Mouse (Mus musculus): ENCODE data around the gene Basp1.
"Not testable (repeated sequence)": the region's sequence is repeated elsewhere in the genome, so short reads cannot be mapped to it uniquely, and the experiment has no call there.

The Basp1 gene

GRCm38 (mm10) chr15:25413378-25413901, at the start of gene Basp1:
Gene Basp1, minus strand, starts transcription at chr15:25413764.
- Histone ChIP-seq H3K27me3 (ENCODE audit: control insufficient read depth, insufficient read depth, low read length, poor library complexity, severe bottlenecking) (no peaks in the 10 kb centered on the region), H3K36me3 (ENCODE audit: control insufficient read depth, insufficient read depth, low read length, poor library complexity, severe bottlenecking) (no peaks in the 10 kb centered on the region)
- peak; percentile 38 for DNase-seq (ENCODE audit: low read depth, low spot score)

- not testable (repeated sequence) for H3K27me3 ChIP-seq (ENCODE audit: control insufficient read depth, insufficient read depth, low read length, poor library complexity, severe bottlenecking); H3K36me3 ChIP-seq (ENCODE audit: control insufficient read depth, insufficient read depth, low read length, poor library complexity, severe bottlenecking); DNase-seq (ENCODE audit: low read depth, low spot score)
Measured at GRCm38 (mm10) chr15:25463076-25463475, 49.5 kb upstream of the Basp1 start.

GRCm38 (mm10) chr15:25462056-25462762, 48.6 kb upstream of the Basp1 start:
- Histone ChIP-seq H3K27me3 (ENCODE audit: control insufficient read depth, insufficient read depth, low read length, poor library complexity, severe bottlenecking) (no peaks in the 10 kb centered on the region), H3K36me3 (ENCODE audit: control insufficient read depth, insufficient read depth, low read length, poor library complexity, severe bottlenecking) (no peaks in the 10 kb centered on the region)
- no peak for DNase-seq (ENCODE audit: low read depth, low spot score)

- DNase-seq (ENCODE audit: low read depth, low spot score) = no peak
- Histone ChIP-seq H3K36me3 (ENCODE audit: control insufficient read depth, insufficient read depth, low read length, poor library complexity, severe bottlenecking) (no peaks in the 10 kb centered on the region), H3K27me3 (ENCODE audit: control insufficient read depth, insufficient read depth, low read length, poor library complexity, severe bottlenecking) (no peaks in the 10 kb centered on the region)
Measured at GRCm38 (mm10) chr15:25459901-25460300, 46.3 kb upstream of the Basp1 start.

- DNase-seq (ENCODE audit: low read depth, low spot score) = no peak
- Histone ChIP-seq H3K27me3 (ENCODE audit: control insufficient read depth, insufficient read depth, low read length, poor library complexity, severe bottlenecking) (no peaks in the 10 kb centered on the region), H3K36me3 (ENCODE audit: control insufficient read depth, insufficient read depth, low read length, poor library complexity, severe bottlenecking) (no peaks in the 10 kb centered on the region)
Measured at GRCm38 (mm10) chr15:25457421-25457820, 43.9 kb upstream of the Basp1 start.

- H3K27me3 ChIP-seq (ENCODE audit: control insufficient read depth, insufficient read depth, low read length, poor library complexity, severe bottlenecking) = no peaks in the 10 kb centered on the region
- H3K36me3 ChIP-seq (ENCODE audit: control insufficient read depth, insufficient read depth, low read length, poor library complexity, severe bottlenecking) = no peaks in the 10 kb centered on the region
- no peak for DNase-seq (ENCODE audit: low read depth, low spot score)
Measured at GRCm38 (mm10) chr15:25453538-25453937, 40.0 kb upstream of the Basp1 start.

- H3K27me3 ChIP-seq (ENCODE audit: control insufficient read depth, insufficient read depth, low read length, poor library complexity, severe bottlenecking) = no peaks in the 10 kb centered on the region
- H3K36me3 ChIP-seq (ENCODE audit: control insufficient read depth, insufficient read depth, low read length, poor library complexity, severe bottlenecking) = no peaks in the 10 kb centered on the region
- no peak for DNase-seq (ENCODE audit: low read depth, low spot score)
Measured at GRCm38 (mm10) chr15:25449348-25449747, 35.8 kb upstream of the Basp1 start.

GRCm38 (mm10) chr15:25448703-25449340, 35.3 kb upstream of the Basp1 start:
- H3K36me3 ChIP-seq (ENCODE audit: control insufficient read depth, insufficient read depth, low read length, poor library complexity, severe bottlenecking) = no peaks in the 10 kb centered on the region
- no peaks in the 10 kb centered on the region for H3K27me3 ChIP-seq (ENCODE audit: control insufficient read depth, insufficient read depth, low read length, poor library complexity, severe bottlenecking)
- no peak for DNase-seq (ENCODE audit: low read depth, low spot score)

GRCm38 (mm10) chr15:25447136-25447535, 33.6 kb upstream of the Basp1 start:
- Histone ChIP-seq H3K36me3 (ENCODE audit: control insufficient read depth, insufficient read depth, low read length, poor library complexity, severe bottlenecking) (no peaks in the 10 kb centered on the region), H3K27me3 (ENCODE audit: control insufficient read depth, insufficient read depth, low read length, poor library complexity, severe bottlenecking) (no peaks in the 10 kb centered on the region)
- DNase-seq (ENCODE audit: low read depth, low spot score) = no peak

GRCm38 (mm10) chr15:25446155-25446487, 32.6 kb upstream of the Basp1 start:
- Histone ChIP-seq H3K27me3 (ENCODE audit: control insufficient read depth, insufficient read depth, low read length, poor library complexity, severe bottlenecking) (no peaks in the 10 kb centered on the region), H3K36me3 (ENCODE audit: control insufficient read depth, insufficient read depth, low read length, poor library complexity, severe bottlenecking) (no peaks in the 10 kb centered on the region)
- no peak for DNase-seq (ENCODE audit: low read depth, low spot score)

GRCm38 (mm10) chr15:25445361-25446154, 32.0 kb upstream of the Basp1 start:
- no peak for DNase-seq (ENCODE audit: low read depth, low spot score)
- Histone ChIP-seq H3K27me3 (ENCODE audit: control insufficient read depth, insufficient read depth, low read length, poor library complexity, severe bottlenecking) (no peaks in the 10 kb centered on the region), H3K36me3 (ENCODE audit: control insufficient read depth, insufficient read depth, low read length, poor library complexity, severe bottlenecking) (no peaks in the 10 kb centered on the region)

- Histone ChIP-seq H3K27me3 (ENCODE audit: control insufficient read depth, insufficient read depth, low read length, poor library complexity, severe bottlenecking) (no peaks in the 10 kb centered on the region), H3K36me3 (ENCODE audit: control insufficient read depth, insufficient read depth, low read length, poor library complexity, severe bottlenecking) (no peaks in the 10 kb centered on the region)
- no peak for DNase-seq (ENCODE audit: low read depth, low spot score)
Measured at GRCm38 (mm10) chr15:25444208-25444607, 30.6 kb upstream of the Basp1 start.

GRCm38 (mm10) chr15:25443140-25443790, 29.7 kb upstream of the Basp1 start:
- DNase-seq (ENCODE audit: low read depth, low spot score) = no peak
- Histone ChIP-seq H3K27me3 (ENCODE audit: control insufficient read depth, insufficient read depth, low read length, poor library complexity, severe bottlenecking) (no peaks in the 10 kb centered on the region), H3K36me3 (ENCODE audit: control insufficient read depth, insufficient read depth, low read length, poor library complexity, severe bottlenecking) (no peaks in the 10 kb centered on the region)

GRCm38 (mm10) chr15:25441868-25442185, 28.3 kb upstream of the Basp1 start:
- H3K36me3 ChIP-seq (ENCODE audit: control insufficient read depth, insufficient read depth, low read length, poor library complexity, severe bottlenecking) = no peaks in the 10 kb centered on the region
- no peak for DNase-seq (ENCODE audit: low read depth, low spot score)
- no peaks in the 10 kb centered on the region for H3K27me3 ChIP-seq (ENCODE audit: control insufficient read depth, insufficient read depth, low read length, poor library complexity, severe bottlenecking)
